Mouse (Mus musculus): ENCODE measurements around the gene Tead1.

The Tead1 gene

DNA sequence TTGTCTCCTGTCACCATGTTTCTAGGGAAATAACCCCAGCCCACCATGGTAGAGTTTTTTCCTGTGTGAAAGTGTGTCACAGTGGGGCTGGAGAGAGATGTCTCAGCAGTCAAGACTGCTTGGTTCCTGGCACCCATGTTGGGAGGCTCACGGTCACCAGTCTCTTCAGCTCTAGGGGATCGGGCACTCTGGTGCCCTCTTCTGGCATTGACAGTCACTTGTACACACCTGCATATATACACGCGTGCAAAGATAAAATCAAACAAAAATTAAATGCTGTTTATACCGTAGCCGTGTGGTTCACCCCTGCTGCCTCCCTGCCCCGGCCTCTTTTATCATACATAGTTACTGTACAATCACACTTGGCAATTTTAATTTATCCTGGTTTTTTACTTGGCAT is 134.0 kb downstream of the Tead1 start:
- DNase-seq (ENCODE audit: low read depth, low spot score) = no peak

DNA sequence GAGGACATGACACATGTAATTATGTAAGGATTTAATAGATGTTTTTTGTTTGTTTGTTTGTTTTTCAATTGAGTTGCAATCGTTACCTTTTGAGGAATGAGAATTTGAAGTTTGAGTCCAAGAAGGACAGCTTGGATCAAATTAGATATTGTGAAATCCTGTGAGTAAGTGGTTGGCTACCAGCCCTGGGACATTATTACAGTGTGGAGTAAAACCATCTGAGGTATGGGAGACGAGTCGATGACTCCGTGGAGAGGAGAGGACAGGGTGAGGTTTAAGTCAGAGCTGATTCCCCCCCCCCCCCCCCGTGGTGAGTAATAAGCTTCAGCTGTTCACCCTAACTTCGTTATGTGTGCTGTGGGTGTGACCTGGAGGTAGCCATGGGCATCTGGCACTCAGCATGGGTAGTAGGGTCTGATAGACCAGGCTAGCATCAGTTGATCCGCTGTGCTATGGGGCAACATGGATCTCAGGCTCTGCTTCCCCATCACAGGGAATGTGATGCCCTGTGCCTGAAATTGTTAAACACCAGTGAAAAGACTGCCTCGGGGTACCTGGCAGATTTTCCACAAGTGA is 134.7 kb downstream of the Tead1 start:
- no peak for DNase-seq (ENCODE audit: low read depth, low spot score)

DNA sequence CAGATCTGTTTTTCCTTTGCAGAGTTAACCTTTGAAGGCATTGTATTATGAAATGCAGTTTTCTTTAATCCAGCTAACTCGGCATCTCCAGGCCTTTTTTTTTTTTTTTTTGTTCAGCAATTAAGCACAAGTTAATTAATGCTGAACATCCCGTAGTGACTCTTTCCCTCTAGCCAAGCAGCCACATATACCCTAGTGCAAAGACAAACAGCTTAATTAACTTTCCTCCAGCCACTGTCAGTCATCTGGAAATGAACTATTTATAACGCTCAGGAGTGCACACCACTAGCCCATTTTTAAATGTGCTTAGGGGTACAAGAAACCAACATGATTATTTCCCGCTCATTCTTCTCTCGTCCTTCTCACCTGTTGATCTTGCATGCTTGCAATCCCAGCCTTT is 136.9 kb downstream of the Tead1 start:
- DNase-seq (ENCODE audit: low read depth, low spot score) = no peak

DNA sequence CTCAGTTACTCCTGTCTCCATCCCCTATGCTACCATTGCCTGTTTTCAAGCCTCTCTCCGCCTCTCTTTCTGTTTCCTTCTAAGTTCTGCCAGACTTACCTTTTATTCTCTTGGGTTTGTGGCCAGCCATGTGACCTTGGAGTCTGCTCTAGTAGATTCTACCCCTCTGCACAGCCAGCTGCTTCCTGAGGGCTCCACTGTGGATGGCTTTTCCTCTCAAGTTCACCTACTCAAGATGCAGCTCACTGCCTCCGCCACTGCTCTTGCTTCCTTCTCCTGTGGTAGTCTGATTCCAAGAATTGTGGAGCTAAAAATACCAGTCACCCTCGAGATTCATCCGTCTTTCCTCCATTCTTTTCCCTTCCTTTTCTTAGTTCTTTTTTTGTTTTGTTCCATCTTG is 140.7 kb downstream of the Tead1 start:
- no peak for DNase-seq (ENCODE audit: low read depth, low spot score)

DNA sequence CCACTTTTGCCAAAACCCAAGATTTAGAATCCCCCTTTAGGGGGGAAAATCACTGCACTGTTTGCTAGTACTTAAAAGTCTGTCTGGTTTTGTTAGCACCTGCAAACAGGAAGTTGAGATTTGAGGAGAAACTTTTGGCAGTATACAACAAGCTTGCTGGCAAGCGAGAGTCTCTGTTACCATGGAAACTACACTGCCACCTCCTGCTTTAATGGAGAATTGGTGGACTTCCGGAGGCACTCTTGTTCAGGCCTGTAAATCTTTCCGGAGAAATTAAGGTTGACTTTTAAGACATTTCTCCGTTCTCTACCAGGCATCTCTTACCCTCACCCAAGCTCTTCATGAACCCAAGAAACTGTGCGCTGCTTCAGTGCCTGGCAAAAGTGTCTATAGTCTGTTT is 143.8 kb downstream of the Tead1 start:
- no peak for DNase-seq (ENCODE audit: low read depth, low spot score)

DNA sequence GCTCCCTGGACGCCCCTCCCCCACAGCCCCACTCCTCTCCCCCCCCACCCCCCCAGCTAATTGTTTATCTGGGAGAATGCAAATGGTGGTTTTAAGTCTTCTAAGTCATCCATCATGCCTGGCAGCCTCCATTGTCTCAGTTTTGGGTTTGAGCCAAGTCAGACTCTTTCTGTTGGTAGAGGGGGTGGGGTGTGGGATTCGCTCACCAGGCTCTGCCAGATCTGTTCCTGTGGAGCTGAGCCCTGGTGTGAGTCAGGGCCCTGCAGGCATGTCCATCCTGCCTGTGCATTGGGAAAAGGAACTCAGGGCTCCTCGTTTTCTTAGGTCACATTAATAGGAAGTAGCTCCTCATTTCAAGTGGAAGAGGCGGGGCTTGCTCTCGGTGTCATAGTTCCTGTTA is 144.5 kb downstream of the Tead1 start:
- DNase-seq (ENCODE audit: low read depth, low spot score) = peak; percentile 71

DNA sequence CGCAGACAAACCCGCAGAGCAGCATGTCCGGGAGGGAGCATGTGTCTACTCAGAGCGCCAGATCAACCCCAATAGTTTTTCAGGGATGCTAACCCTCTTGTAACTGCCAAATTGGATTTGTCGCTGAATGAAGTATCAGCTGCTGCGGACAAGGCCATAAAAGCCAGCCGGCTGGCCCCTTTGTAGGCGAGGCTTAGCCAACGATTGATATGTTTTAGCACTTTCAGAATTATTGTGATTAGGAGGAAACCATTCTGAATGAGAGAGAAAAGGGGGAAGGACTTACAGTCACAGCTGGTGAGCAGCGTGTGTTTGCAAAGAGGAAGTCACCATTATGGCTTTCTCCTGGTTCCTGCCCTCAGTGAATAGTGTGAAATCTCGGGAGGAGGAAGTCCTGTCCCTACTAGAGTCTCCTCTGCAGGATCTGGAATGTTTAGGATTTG is 146.2 kb downstream of the Tead1 start:
- no peak for DNase-seq (ENCODE audit: low read depth, low spot score)

DNA sequence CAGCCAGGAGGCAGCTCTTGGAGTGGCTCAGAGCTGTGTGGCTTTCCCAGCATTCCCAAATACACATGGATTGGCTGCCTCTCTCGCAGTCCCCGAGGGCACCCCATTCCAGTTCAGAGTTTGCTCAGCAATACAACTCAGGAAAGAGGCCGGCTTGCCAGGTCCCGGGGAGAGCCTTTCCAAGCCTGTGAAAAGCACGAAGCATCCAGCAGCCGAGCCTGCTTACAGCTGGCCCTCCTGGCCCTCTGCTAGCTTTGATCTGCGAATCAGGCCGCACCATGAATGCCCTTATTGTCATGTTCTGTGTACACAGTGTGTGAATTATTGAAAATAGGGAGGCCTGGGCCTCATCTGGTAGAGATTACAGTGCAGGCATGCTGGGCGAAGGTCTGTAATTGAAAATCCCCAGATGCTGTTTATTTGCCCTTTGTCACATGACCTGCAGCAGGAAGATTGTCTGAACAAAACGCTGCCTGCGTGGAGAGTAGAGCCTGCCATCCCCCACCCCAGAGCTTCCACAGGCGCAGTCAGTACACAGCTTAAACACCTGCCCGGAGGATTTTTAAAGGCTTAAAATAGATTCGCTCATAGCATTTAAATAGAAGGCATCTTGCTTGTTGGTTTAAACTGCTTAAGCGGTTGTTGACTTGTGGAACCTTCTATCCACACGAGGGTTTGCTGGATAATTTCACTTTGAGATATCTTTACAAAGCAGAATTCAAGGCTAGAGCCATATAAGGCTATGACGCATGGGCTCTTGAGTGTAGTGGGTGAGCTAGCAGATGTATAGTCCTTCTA is 147.2 kb downstream of the Tead1 start:
- DNase-seq (ENCODE audit: low read depth, low spot score) = no peak

DNA sequence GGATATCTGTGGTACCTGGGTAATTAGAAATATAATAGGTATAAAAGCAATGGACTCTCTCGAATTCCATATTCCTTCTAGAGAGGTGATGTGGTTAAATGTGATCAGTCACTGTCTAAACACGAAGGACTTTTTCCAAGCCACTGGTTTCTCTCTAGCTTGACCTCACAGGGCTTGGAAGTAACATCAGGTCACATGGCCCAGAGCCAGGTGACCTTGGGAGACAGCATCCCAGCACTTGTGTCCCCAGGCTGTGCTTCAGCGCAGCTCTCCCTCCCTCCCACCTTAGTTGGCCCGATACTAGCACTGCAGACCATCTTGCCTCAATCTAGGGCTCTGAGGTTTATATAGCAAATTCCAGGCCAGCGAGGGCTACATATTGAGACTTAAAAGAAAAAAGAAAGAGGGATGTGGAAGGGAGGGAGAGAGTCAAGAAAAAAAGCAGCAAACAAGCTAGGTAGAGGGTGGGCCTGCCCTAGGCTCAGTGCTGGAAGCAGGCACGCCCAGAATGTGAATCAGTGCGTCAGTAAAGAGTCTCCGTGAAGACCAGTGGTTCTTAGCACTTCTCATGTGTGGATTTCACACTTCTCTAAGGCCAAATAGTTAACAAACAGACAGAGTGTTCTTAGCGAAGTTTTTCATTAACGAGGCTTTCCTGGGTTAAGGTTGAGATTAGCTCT is 149.0 kb downstream of the Tead1 start:
- DNase-seq (ENCODE audit: low read depth, low spot score) = no peak

DNA sequence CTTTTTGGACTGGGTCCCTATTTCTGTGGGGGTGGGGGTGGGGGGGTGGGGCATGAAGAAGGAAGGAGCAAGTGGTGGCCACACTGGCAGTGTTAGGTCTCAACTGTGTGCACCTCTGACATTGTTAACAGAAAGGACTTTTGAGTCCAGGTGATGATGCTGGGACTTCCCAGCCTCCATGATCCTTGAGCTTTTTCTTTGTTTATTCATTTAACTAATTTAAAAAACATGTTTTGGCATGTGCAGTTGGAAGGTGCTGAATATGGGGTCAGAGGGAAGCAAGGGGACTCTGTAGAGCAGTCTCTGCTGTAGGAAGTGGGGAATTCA is 149.5 kb downstream of the Tead1 start:
- DNase-seq (ENCODE audit: low read depth, low spot score) = no peak

DNA sequence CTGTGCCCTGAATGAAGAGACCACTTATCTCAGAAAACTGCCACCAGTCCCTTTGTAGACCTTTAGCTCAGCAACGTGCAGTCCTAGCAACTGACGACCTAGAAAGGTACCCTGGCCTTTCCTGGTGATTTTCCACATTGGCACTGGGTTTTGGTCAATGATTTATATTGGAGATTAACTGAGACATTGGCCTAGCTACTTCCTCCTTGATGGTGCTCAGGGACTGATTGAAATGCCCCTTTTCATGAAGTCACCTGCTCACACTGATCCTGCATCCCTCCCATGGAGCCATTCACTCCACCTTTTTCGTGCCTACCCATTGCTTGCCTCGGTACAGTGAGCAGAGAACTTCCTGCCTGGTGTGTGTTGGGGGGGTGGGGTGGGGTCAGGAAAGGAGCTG is 151.8 kb downstream of the Tead1 start:
- no peak for DNase-seq (ENCODE audit: low read depth, low spot score)

DNA sequence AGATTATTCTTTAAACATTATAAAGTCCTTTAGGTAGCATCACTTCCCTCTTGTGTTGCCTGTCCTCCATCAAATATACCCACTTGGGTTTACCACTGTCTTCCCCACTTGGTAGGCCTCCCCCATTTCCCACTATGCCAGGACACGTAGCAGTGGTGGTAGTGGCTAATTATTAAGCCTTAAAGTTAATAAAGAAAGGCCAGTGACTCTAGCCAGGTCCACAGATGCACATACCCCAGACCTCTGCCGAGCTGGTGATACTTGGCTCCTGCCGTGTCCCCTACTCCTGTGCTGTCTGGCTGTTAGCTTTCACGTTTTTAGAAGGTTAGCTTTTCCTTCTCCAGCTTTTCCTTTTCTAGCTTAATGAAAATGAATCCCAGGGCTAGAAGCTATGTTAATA is 152.3 kb downstream of the Tead1 start:
- DNase-seq (ENCODE audit: low read depth, low spot score) = no peak

DNA sequence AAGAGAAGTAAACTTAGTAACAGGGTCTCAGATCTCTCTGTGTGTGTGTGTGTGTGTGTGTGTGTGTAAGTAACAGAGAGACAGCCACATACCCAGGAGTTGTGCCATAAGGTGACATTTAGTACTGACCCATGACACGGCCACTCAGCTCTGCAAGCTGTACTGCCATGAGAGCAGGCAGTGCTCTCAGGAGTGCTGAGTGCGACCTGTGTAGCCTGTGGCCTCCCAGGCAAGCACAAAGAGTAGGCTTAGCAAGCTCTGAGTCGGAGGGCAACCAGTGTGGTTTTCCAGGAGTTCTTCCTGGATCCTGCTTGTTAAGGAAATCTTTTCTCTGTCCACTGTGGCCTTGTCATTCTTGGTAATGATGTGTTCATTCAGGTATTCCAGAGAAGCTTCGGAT is 154.0 kb downstream of the Tead1 start:
- DNase-seq (ENCODE audit: low read depth, low spot score) = no peak

DNA sequence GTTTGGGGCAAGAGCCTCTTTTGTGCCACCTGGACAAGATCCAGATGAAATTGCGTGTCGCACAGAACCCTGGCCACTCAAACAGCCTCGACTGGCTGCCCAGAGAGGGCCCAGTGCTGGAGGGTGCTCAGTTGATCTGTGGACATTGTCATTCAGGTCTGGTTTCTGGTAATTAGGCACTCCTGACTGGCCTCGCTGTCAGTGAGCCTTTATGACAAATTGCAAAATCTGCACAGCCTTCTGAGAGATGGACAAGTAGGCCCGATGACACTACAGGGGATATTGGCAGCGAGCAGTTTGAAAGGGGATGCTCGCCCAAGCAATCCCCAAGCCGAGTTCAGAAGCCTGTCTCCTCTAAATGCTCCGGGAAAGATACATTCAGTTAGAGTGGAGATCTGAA is 157.0 kb downstream of the Tead1 start:
- no peak for DNase-seq (ENCODE audit: low read depth, low spot score)

DNA sequence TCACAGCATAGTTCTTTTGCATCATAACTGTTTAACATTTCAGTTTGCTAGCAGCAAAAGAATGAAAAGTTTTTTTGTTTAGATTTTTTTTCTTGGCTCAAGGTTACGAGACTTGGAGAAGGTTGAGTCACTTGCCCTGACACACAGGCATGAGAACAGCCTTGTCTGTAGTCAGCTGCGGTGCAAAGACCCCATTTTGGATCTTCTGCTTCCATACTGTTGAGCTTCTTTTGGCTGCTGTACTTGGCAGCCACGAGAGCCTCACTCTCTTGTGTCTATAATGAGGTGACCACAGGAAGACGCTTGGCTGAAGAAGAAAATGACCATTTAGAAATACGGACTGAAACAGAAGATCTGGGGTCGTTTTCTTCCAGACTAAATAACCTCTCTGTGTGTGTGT is 159.0 kb downstream of the Tead1 start:
- no peak for DNase-seq (ENCODE audit: low read depth, low spot score)

DNA sequence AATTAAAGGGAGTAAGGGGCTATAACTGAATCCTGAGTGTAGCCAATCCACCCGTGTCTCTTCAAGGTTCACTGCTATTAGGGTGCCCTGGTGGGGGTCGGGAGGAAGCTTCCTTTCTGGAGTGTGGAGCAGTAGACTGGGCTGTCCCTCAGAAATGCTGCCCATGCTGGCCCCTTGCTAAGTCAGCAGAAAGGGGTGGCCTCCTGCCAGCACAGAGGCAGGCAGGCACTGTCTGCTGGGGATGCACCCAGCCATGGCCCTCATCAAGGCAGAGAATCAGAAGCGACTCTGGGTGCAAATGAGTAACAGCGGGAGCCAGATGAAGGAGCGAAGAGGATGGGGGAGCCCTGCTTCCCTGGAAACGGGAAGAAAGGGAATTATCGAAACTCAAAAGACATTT is 161.2 kb downstream of the Tead1 start:
- DNase-seq (ENCODE audit: low read depth, low spot score) = no peak

DNA sequence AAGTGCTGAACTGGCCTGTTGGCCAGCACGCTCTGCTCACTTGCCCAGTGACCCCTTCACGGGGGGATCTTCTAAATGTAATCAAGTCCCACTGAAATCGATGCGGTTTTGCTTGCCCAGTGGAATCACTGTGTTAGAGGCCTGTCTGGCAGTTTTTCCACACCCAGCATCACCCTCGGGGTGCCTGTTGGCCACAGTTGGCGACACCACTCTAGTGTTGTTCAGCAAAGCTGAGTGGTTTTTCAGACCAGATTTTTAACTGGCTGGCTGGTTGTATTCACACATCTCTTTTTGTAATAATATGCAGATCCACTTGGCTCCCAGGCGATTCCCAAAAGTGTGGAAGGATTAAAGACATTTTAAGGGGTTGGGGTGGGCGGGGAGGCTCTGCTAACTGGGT is 161.8 kb downstream of the Tead1 start:
- DNase-seq (ENCODE audit: low read depth, low spot score) = no peak

DNA sequence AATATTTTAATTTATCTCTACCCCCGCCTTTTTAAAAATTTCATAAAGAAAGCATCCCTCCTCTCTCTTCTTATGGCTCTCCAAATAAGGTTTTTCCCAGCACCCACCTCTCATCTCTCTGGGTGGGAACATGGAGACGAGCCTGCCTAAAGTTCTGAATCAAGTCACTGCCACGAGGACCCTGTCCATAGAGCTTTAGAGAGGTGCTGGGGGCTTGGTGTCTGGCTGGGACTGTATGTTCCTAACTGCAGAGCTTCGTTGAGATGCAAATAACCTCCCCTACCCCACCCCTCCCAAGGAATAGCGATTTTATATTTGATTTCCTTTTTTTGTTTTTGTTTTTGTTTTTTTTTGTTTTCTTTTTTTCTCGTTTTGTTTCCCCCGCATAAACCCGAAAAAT is 162.4 kb downstream of the Tead1 start:
- DNase-seq (ENCODE audit: low read depth, low spot score) = no peak

DNA sequence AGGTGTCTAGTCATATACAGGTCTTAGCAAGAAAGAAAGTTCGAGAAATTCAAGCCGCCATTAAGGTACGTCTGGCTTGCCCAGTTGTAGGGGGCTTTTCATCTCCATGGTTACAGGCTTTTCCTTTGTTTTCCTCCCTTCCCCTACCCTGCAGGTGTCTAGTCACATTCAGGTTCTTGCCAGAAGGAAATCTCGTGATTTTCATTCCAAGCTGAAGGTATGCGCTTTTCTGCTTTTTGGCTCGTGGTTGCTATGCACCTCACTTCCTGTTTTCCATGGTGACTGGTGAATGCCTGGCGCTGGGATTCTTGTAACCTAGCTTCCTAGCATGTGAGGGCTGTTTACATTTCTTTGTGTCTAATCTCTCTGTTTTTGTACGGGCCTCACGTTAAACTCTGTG is 162.8 kb downstream of the Tead1 start:
- DNase-seq (ENCODE audit: low read depth, low spot score) = peak; percentile 66

DNA sequence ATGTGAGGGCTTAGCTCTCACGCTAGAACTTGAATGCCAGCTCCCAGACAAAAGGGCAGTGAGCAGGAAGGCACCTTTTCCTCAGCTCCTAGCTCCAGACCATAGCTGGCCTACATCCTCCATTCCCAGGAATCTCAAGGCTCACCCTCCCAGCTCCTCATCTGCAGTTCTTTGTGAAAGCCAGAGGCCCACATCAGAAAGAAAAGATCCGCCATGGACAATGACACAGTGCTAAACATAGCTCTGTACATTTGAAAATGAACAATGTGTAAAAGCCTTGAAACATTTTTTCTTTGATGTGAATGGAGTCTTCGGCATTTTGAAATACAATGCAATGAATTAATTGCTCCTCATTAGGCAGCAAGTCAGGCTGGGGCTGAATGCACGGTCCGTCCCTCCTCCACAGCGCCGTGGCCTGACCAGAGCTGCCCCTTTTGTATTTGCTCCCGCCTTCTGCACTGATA is 172.2 kb downstream of the Tead1 start:
- no peak for DNase-seq (ENCODE audit: low read depth, low spot score)

DNA sequence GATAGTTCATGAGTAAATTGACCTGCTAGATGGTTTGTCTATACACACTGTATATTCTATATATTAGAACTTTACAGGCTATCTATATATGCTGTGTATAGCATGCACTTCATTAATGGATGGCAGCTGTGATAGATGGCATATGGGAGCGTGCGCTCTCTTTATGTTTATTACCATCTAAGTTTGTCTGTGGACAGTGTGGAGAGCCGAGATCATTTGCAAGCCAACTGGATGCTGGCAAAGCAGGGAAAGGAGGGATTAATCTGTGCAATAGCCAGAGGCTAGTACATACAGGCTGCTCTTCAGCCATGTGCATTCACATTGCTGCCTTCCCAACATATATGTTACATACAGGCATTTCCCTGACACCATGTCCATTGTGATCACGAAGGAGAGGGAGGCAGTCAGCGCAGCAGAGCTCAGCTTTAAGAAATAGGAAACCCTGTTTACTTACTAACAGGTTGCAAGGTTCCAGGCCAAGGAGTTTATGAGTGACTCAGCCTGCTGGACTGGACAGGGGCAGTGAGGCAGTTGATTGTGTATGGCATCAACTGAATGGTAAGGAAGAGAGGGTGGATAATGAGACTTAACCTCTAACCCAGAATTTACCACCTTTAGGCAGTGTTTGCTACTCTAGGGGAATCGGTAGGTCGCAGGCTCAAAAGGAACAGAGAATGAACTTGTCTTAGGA is 173.2 kb downstream of the Tead1 start:
- DNase-seq (ENCODE audit: low read depth, low spot score) = no peak

DNA sequence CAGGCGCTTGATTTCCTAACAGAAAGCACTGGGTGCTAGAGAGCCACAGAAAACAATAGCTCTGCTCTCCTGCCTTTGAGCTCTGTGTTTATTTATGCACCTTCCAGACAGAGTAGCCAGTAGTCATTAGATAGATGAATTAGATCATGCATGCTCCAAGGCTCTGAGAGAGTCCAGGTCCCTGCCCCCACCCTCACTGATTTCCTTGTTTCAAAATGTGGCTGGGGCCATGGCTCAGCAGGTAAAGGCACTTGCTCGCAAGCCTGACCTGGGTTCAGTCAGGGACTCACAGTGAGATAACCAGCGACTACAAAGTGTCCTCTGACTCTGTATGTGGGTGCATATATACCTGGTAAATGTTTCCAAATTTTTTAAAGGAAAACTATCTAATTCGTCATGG is 174.7 kb downstream of the Tead1 start:
- DNase-seq (ENCODE audit: low read depth, low spot score) = no peak

DNA sequence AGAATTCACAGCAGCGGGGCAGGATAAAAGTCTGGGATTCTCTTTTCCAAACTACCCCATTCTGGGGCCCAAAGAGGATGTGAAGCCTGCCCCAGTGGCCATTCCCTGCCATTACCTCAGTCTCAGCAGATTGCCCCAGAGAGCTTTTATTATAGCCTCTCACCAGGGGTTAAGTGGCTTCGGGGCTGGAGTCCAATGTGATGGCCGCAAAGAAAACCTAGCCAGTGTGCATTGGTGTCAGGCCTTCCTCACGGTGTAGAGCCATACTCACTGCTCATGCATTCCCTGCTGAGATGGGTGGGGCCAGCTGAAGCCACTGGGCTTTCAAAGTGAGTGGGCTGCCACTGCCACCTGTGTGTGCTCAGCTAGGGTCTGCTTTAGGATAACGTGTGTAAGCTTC is 175.4 kb downstream of the Tead1 start:
- DNase-seq (ENCODE audit: low read depth, low spot score) = no peak

Measured in brain, embryonic 18.5 days (tissue).